ENCODE assay signal across 8 mouse cellular contexts in genomic region chr10:128888941-128889827, GRCm38 (mm10). TPM values are rescaled to one million over a fixed set of nuclear protein-coding genes. Genes with fewer than 3 reads are reported as not detected.
DNase-seq lines count a peak whose midpoint lies in the region; ATAC-seq and TF ChIP-seq lines count a peak whose summit lies in the region.

No protein-coding gene starts in this region.

- no peak for TF ChIP-seq CTCF in cerebellum, adult 2 months (IDR thresholded peaks at IDR 0.05; ENCODE audit: borderline replicate concordance, insufficient read depth, low read depth, low read length)

- H3K9me3 ChIP-seq in hindbrain, embryonic 10.5 days = no peaks in the 10 kb centered on the region

- peak; percentile 39 to 46 for DNase-seq in cerebellum, postnatal 10 days
- DNase-seq in cerebellum, adult 2 months = no peak
- DNase-seq in MN1 (ENCODE audit: low spot score) = peak; percentile 78
- peak; percentile 84 for DNase-seq in hindbrain, embryonic 10.5 days (ENCODE audit: low spot score)
- peak; percentile 84 for DNase-seq in mesoderm, embryonic 11.5 days (ENCODE audit: low read depth, low spot score)
- no peak for DNase-seq in thymus, postnatal 10 days (ENCODE audit: low spot score in 2 of 2)
- no peak for DNase-seq in urinary bladder, postnatal 4 days (ENCODE audit: low spot score in 2 of 2)

- no peak overlapping the region for H3K4me3 ChIP-seq in cerebellum, adult 2 months (replicated peaks; ENCODE audit: insufficient read depth, low read depth, low read length)
- H3K4me3 ChIP-seq in hindbrain, embryonic 10.5 days = peak overlapping the region; percentile 87

- H3K27me3 ChIP-seq in cerebellum, adult 2 months (ENCODE audit: control insufficient read depth, insufficient read depth, low read length) = no peaks in the 10 kb centered on the region
- H3K27me3 ChIP-seq in hindbrain, embryonic 10.5 days (ENCODE audit: insufficient read depth, poor library complexity, severe bottlenecking) = peaks cover 10% of the 10 kb centered on the region; the same call in 1 of the 2 replicates

- WGBS in cerebellum, adult 2 months = 6% methylated on average over 7 of the region's 7 CpGs
- 0% methylated on average over 7 of the region's 7 CpGs for WGBS in hindbrain, embryonic 10.5 days

- no peak for ATAC-seq in inflammation-experienced regulatory T-cells, adult 6 months

- peaks cover 42% of the 10 kb centered on the region for H3K36me3 ChIP-seq in hindbrain, embryonic 10.5 days

- no peak for TF ChIP-seq POLR2A in cerebellum, adult 2 months (IDR thresholded peaks at IDR 0.05; ENCODE audit: borderline replicate concordance, insufficient read depth, low read length)

- H3K27ac ChIP-seq in cerebellum, adult 2 months (ENCODE audit: insufficient read depth, low read length) = no peak overlapping the region
- H3K27ac ChIP-seq in hindbrain, embryonic 10.5 days = peak overlapping the region; percentile 92

- H3K4me1 ChIP-seq in cerebellum, adult 2 months (ENCODE audit: control insufficient read depth, insufficient read depth, low read length) = 0 out of 2 replicates have a peak, but pooled peaks cover 3% of the 10 kb centered on the region
- H3K4me1 ChIP-seq in hindbrain, embryonic 10.5 days (replicated peaks) = peaks cover 57% of the 10 kb centered on the region

RNA-seq across cellular contexts. Expression of gene Gdf11, which starts 2.3 kb away (rescaled TPM):
- polyA plus RNA-seq in cerebellum, adult 2 months (2012; rRNA removed) = 13.6 and 14.8 TPM in 2 replicates
- 8.9 and 11.1 TPM in 2 replicates for polyA plus RNA-seq in hindbrain, embryonic 10.5 days (2016; fragmentation: Nextera tagmentation; extraction: Ambion mirVana)
- 1 to 10 TPM; 6.0 to 7.7 (median 7.3) TPM for polyA plus RNA-seq in inflammation-experienced regulatory T-cells, adult 6 months (2017; shearing (Covaris generic))

RNA-seq across cellular contexts. Expression of gene Cd63, which starts 11.6 kb away (rescaled TPM):
- 108 and 110 TPM in 2 replicates for polyA plus RNA-seq in cerebellum, adult 2 months (2012; rRNA removed)
- 240 and 253 TPM in 2 replicates for polyA plus RNA-seq in hindbrain, embryonic 10.5 days (2016; fragmentation: Nextera tagmentation; extraction: Ambion mirVana)
- polyA plus RNA-seq in inflammation-experienced regulatory T-cells, adult 6 months (2017; shearing (Covaris generic)) = 1 to 10 TPM in 1 of 3 experiments, under 1 TPM in 1, not detected in 1; 0.58 to 2.0 TPM

RNA-seq across cellular contexts. Expression of gene Rdh5, which starts 33.5 kb away (rescaled TPM):
- 37.0 and 45.7 TPM in 2 replicates for polyA plus RNA-seq in cerebellum, adult 2 months (2012; rRNA removed)
- 15.8 and 18.7 TPM in 2 replicates for polyA plus RNA-seq in hindbrain, embryonic 10.5 days (2016; fragmentation: Nextera tagmentation; extraction: Ambion mirVana)
- 10 to 100 TPM in 2 of 3 experiments, 1 to 10 TPM in 1; 5.1 to 12.9 (median 11.9) TPM for polyA plus RNA-seq in inflammation-experienced regulatory T-cells, adult 6 months (2017; shearing (Covaris generic))

RNA-seq across cellular contexts. Expression of gene Bloc1s1, which starts 34.7 kb away (rescaled TPM):
- 350 and 357 TPM in 2 replicates for polyA plus RNA-seq in cerebellum, adult 2 months (2012; rRNA removed)
- polyA plus RNA-seq in hindbrain, embryonic 10.5 days (2016; fragmentation: Nextera tagmentation; extraction: Ambion mirVana) = 229 and 285 TPM in 2 replicates
- polyA plus RNA-seq in inflammation-experienced regulatory T-cells, adult 6 months (2017; shearing (Covaris generic)) = 100 to 1,000 TPM; 196 to 255 (median 212) TPM

RNA-seq across cellular contexts. Expression of gene Itga7, which starts 44.4 kb away (rescaled TPM):
- polyA plus RNA-seq in cerebellum, adult 2 months (2012; rRNA removed) = 96.2 and 106 TPM in 2 replicates
- polyA plus RNA-seq in hindbrain, embryonic 10.5 days (2016; fragmentation: Nextera tagmentation; extraction: Ambion mirVana) = 3.7 and 4.0 TPM in 2 replicates
- 1 to 10 TPM; 3.6 to 5.1 (median 4.8) TPM for polyA plus RNA-seq in inflammation-experienced regulatory T-cells, adult 6 months (2017; shearing (Covaris generic))

Comparison
In these comparisons a context has a peak if more than half of its experiments do, and no peak if none do; other contexts are left out.
1. DNase-seq: peak in cerebellum, postnatal 10 days (2 of 2), MN1 (single experiment), hindbrain, embryonic 10.5 days (single experiment) and mesoderm, embryonic 11.5 days (single experiment); none in cerebellum, adult 2 months (0 of 2), thymus, postnatal 10 days (0 of 2) and urinary bladder, postnatal 4 days (0 of 2).
2. RNA of gene Cd63, which starts 11.6 kb away (polyA plus RNA-seq): 240 to 253 TPM in hindbrain, embryonic 10.5 days and 108 to 110 TPM in cerebellum, adult 2 months; 0.58 to 2.0 TPM in inflammation-experienced regulatory T-cells, adult 6 months; every median in the first group is over 10 times any median in the second.